Mouse (Mus musculus) midbrain, embryonic 11.5 days (tissue): ENCODE data around the gene Rbms1. TPM values are rescaled to one million over a fixed set of nuclear protein-coding genes. Genes with fewer than 3 reads are reported as not detected.

Experiments
- ATAC-seq: fragments of 200-750 bp; cut with Nextera tagmentation; 2 replicates; pipeline ENCODE4 v1.8.0; 2017; ENCODE audit warnings: moderate TSS enrichment, moderate library complexity; ENCODE audit not compliant: low FRiP score
- DNase-seq: peaks from one replicate; pipeline ENCODE4 v3.0.0; 2015; ENCODE audit warnings: low spot score; ENCODE audit errors: missing footprints
- H3K27ac ChIP-seq: fragments of 300-500 bp; sonication (generic); 2 replicates; pipeline ENCODE4 v1.5.1; 2014; ENCODE audit warnings: low read depth, low read length
- H3K27me3 ChIP-seq: fragments of 300-500 bp; sonication (generic); 2 replicates; pipeline ENCODE4 v1.6.1; 2014; ENCODE audit warnings: mild to moderate bottlenecking, low read length, moderate library complexity, mixed read lengths; ENCODE audit not compliant: control insufficient read depth, insufficient read depth
- H3K36me3 ChIP-seq: fragments of 300-500 bp; sonication (generic); 2 replicates; pipeline ENCODE4 v1.6.1; 2014; ENCODE audit warnings: mild to moderate bottlenecking, low read length, moderate library complexity, mixed read lengths; ENCODE audit not compliant: control insufficient read depth, insufficient read depth
- H3K4me1 ChIP-seq: fragments of 300-500 bp; sonication (generic); 2 replicates; pipeline ENCODE4 v1.6.1; 2014; ENCODE audit warnings: low read length; ENCODE audit not compliant: control insufficient read depth, insufficient read depth
- H3K4me2 ChIP-seq: fragments of 300-500 bp; sonication (generic); 2 replicates; pipeline ENCODE4 v1.6.1; 2014; ENCODE audit warnings: mild to moderate bottlenecking, moderate library complexity
- H3K4me3 ChIP-seq: fragments of 300-500 bp; sonication (generic); 2 replicates; pipeline ENCODE4 v1.5.1; 2014; ENCODE audit warnings: low read depth, low read length
- H3K9ac ChIP-seq: fragments of 300-500 bp; sonication (generic); 2 replicates; pipeline ENCODE4 v1.6.1; 2014; ENCODE audit warnings: low read length
- H3K9me3 ChIP-seq: fragments of 300-500 bp; sonication (generic); 2 replicates; pipeline ENCODE4 v1.6.1; 2016; ENCODE audit warnings: low read length; ENCODE audit not compliant: control insufficient read depth
- WGBS: fragments of 180-500 bp; shearing (Covaris S2); extraction: QIAGEN DNeasy Blood & Tissue Kit; methylation state at CpG from one replicate; pipeline ENCODE4 v1.1.7; 2014; 5-methylcytosine and 5-hydroxymethylcytosine counted together
- polyA plus RNA-seq: library from polyadenylated mRNA; unstranded; fragments of >200 nt; fragmentation: Nextera tagmentation; extraction: Ambion mirVana; gene quantifications from 2 replicates; pipeline ENCODE4 v1.2.1, GENCODE M21; 2014

Rbms1 gene
- polyA plus RNA-seq, 1 experiment from 2014 or later: 43.2 TPM

GRCm38 (mm10) chr2:60847984-60848383, 115.0 kb downstream of the Rbms1 start:
- Histone ChIP-seq H3K27me3 (no peaks in the 10 kb centered on the region), H3K36me3 (no peaks in the 10 kb centered on the region), H3K9me3 (no peaks in the 10 kb centered on the region), H3K27ac (no peak overlapping the region), H3K4me3 (no peak overlapping the region), H3K4me1 (peaks cover 6% of the 10 kb centered on the region; the same call in 1 of the 2 replicates), H3K4me2 (no peak overlapping the region), H3K9ac (no peak overlapping the region)
- WGBS: 90% methylated on average over 3 of the region's 3 CpGs
- no peak for DNase-seq
- no peak for ATAC-seq

- H3K4me3 ChIP-seq: no peak overlapping the region
- H3K27me3 ChIP-seq: no peaks in the 10 kb centered on the region
- peaks cover 6% of the 10 kb centered on the region; the same call in 1 of the 2 replicates for H3K4me1 ChIP-seq
- H3K36me3 ChIP-seq: no peaks in the 10 kb centered on the region
- H3K9me3 ChIP-seq: no peaks in the 10 kb centered on the region
- ATAC-seq (no peak), DNase-seq (no peak)
- H3K4me2 ChIP-seq: no peak overlapping the region
- no peak overlapping the region for H3K27ac ChIP-seq
- 51% methylated on average over 5 of the region's 5 CpGs for WGBS
- no peak overlapping the region for H3K9ac ChIP-seq
These were observed 117.6 kb downstream of the Rbms1 start for GRCm38 (mm10) chr2:60845316-60845894.

- no peak overlapping the region for H3K27ac ChIP-seq
- ATAC-seq: no peak
- H3K4me2 ChIP-seq: no peak overlapping the region
These were observed 118.7 kb downstream of the Rbms1 start for GRCm38 (mm10) chr2:60844259-60844658.

DNA sequence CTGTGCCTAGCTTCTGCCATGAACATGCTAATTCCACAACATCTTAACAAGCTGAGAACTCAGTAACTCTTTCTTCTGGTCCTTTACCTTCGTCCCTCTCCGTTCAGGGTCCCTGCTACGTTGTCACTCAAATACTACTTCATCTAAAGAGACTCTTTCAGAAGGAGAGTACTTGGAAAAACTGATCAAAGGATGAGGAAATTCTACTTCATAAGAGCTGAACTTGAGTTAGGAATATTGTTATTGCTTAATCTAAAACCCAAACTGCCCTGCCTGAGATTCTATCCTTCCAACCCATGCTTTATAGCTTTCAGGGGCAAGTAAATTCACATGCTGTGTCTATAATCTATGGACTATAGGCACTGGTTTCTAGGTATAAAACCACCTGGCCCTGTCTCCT, 119.4 kb downstream of the Rbms1 start:
- 84% methylated on average over 3 of the region's 3 CpGs for WGBS
- no peak for ATAC-seq
- Histone ChIP-seq H3K36me3 (no peaks in the 10 kb centered on the region), H3K9me3 (no peaks in the 10 kb centered on the region), H3K4me3 (no peak overlapping the region), H3K27me3 (no peaks in the 10 kb centered on the region), H3K4me2 (no peak overlapping the region), H3K4me1 (peaks cover 6% of the 10 kb centered on the region; the same call in 1 of the 2 replicates), H3K27ac (no peak overlapping the region), H3K9ac (no peak overlapping the region)
- no peak for DNase-seq

More at GRCm38 (mm10) chr2:60844259-60844658, 118.7 kb downstream of the Rbms1 start:
- no peak for DNase-seq
- Histone ChIP-seq H3K9me3 (no peaks in the 10 kb centered on the region), H3K4me3 (no peak overlapping the region), H3K36me3 (no peaks in the 10 kb centered on the region), H3K4me1 (peaks cover 6% of the 10 kb centered on the region; the same call in 1 of the 2 replicates), H3K9ac (no peak overlapping the region), H3K27me3 (no peaks in the 10 kb centered on the region)
- WGBS: 96% methylated on average over 1 of the region's 1 CpGs

DNA sequence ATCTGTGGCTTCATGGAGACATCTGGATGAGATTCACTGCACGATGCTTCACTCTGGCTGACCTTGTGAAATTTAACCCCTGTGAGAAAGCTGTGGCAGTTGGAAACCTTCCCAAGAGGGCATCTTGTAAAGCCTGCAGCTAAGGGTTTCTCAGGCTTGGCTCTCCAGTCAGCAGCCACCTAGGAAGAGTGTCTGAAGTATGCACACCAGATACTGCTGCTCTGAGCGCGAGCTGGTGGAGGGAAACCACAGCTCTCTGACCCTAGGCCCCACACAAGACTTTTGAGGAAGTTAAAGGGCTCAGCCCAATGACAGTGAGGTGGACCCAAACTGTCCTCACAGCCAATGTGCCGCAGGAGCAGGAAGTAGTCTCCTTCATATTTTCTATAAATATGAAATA, 120.0 kb downstream of the Rbms1 start:
- no peak overlapping the region for H3K9ac ChIP-seq
- no peak overlapping the region for H3K27ac ChIP-seq
- ATAC-seq (no peak), DNase-seq (no peak)
- H3K36me3 ChIP-seq: no peaks in the 10 kb centered on the region
- H3K27me3 ChIP-seq: no peaks in the 10 kb centered on the region
- H3K4me3 ChIP-seq: no peak overlapping the region
- no peak overlapping the region for H3K4me2 ChIP-seq
- WGBS: 81% methylated on average over 4 of the region's 4 CpGs
- peaks cover 6% of the 10 kb centered on the region; the same call in 1 of the 2 replicates for H3K4me1 ChIP-seq
- no peaks in the 10 kb centered on the region for H3K9me3 ChIP-seq

DNA sequence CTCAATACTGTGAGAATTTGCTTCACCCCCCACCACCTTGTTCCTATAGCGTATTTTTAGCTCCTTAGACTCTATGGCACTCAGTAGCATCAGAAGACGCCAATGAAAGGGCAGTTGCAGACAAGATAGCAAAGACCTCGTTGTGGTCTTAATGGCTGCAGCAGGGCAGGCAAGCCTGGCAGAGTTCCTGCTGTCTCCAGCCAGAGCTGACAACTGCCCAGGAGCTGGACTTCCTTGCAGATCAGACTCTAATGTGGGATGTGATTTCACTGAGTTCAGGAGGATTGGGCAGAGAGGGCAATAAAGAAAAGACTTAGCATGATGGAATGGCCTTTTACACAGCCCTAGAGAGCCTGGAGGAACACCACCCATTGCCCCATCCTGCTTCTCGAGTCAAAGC, 122.1 kb downstream of the Rbms1 start:
- Histone ChIP-seq H3K4me2 (no peak overlapping the region), H3K27ac (no peak overlapping the region), H3K27me3 (no peaks in the 10 kb centered on the region), H3K9me3 (no peaks in the 10 kb centered on the region), H3K9ac (no peak overlapping the region), H3K4me1 (peaks cover 11% of the 10 kb centered on the region; the same call in 1 of the 2 replicates), H3K4me3 (no peak overlapping the region), H3K36me3 (no peaks in the 10 kb centered on the region)
- DNase-seq (peak; percentile 14), ATAC-seq (no peak)
- WGBS: 83% methylated on average over 4 of the region's 4 CpGs

DNA sequence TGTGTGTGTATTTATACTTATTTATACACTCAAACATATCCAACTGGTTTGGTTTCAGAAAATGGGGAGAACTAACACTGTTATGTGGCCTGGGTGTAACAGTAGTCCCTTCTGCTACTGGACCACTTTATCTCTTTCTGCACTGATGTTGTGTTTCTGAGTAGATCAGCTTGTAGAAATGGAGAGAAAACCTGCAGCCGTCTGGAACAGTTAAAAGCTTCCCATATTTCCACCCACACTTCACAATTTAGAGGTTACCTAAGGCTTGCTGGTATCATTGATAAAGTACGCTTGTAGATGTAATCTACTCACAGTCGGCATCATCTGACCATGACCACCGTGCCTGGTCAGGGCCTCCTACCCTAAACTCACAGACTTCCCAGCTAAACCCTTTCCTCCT, 123.5 kb downstream of the Rbms1 start:
- Histone ChIP-seq H3K27ac (no peak overlapping the region), H3K9me3 (no peaks in the 10 kb centered on the region), H3K4me3 (no peak overlapping the region), H3K9ac (no peak overlapping the region), H3K4me2 (no peak overlapping the region), H3K36me3 (no peaks in the 10 kb centered on the region), H3K27me3 (no peaks in the 10 kb centered on the region), H3K4me1 (0 out of 2 replicates have a peak, but pooled peaks cover 5% of the 10 kb centered on the region)
- WGBS: 86% methylated on average over 4 of the region's 4 CpGs
- no peak for ATAC-seq
- DNase-seq: peak; percentile 72

DNA sequence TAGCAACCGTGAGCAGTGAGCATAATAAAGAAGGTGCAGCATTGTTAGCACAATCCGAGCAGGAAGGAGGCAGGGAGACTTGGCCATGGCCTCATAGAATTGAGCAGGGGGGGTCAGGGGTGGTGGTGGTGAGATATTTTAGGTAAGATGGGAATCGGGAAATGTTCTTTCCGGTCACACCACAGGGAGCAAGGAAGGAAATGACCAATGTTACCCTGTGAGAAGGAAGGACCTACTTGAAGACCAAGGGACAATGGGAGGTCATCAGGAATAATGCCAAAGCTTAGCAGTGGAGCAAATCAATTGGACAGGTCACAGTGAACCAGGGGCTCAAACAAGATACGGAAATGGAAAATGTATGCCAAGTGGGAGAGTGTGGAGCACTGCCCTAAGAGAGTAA, 124.1 kb downstream of the Rbms1 start:
- no peak overlapping the region for H3K9ac ChIP-seq
- no peaks in the 10 kb centered on the region for H3K9me3 ChIP-seq
- H3K27ac ChIP-seq: no peak overlapping the region
- WGBS: 67% methylated on average over 5 of the region's 5 CpGs
- H3K4me3 ChIP-seq: no peak overlapping the region
- no peak for ATAC-seq
- peak; percentile 69 for DNase-seq
- no peaks in the 10 kb centered on the region for H3K36me3 ChIP-seq
- no peaks in the 10 kb centered on the region for H3K27me3 ChIP-seq
- no peak overlapping the region for H3K4me2 ChIP-seq
- H3K4me1 ChIP-seq: 0 out of 2 replicates have a peak, but pooled peaks cover 5% of the 10 kb centered on the region

GRCm38 (mm10) chr2:60837616-60838015, 125.4 kb downstream of the Rbms1 start:
- no peak for ATAC-seq
- Histone ChIP-seq H3K4me1 (0 out of 2 replicates have a peak, but pooled peaks cover 5% of the 10 kb centered on the region), H3K9me3 (no peaks in the 10 kb centered on the region), H3K4me2 (no peak overlapping the region), H3K36me3 (no peaks in the 10 kb centered on the region), H3K9ac (no peak overlapping the region), H3K4me3 (no peak overlapping the region), H3K27ac (no peak overlapping the region), H3K27me3 (no peaks in the 10 kb centered on the region)
- WGBS: 81% methylated on average over 5 of the region's 5 CpGs
- no peak for DNase-seq
